Mouse (Mus musculus) adrenal gland, adult (tissue): ENCODE data around the gene Slx1b.
A peak's percentile ranks its signal among the peaks of the same experiment; 100 is the strongest.

Experiments
- DNase-seq, 2 experiments: peaks; one replicate each; pipeline ENCODE4 v3.0.0; 2022 to 2023; ENCODE audit warnings: low spot score in 1 of 2; ENCODE audit not compliant: inconsistent age in 2 of 2

Slx1b gene

GRCm38 (mm10) chr7:126678545-126679341 is 16.8 kb downstream of the Slx1b start:
- no peak for DNase-seq

GRCm38 (mm10) chr7:126676631-126677220 is 18.9 kb downstream of the Slx1b start:
- peak in 1 of 2 experiments; percentile 34 for DNase-seq

GRCm38 (mm10) chr7:126676207-126676606 is 19.4 kb downstream of the Slx1b start, which contains the start of gene Sult1a1:
Gene Sult1a1 (minus strand): TSS chr7:126676432.
- DNase-seq: peak; percentile 63 to 79

GRCm38 (mm10) chr7:126675104-126675503 is 20.5 kb downstream of the Slx1b start:
- peak in 1 of 2 experiments; percentile 38 for DNase-seq

GRCm38 (mm10) chr7:126672111-126672510 is 23.5 kb downstream of the Slx1b start:
- no peak for DNase-seq

GRCm38 (mm10) chr7:126670152-126670551 is 25.4 kb downstream of the Slx1b start:
- no peak for DNase-seq

- DNase-seq: peak in 1 of 2 experiments; percentile 47
These were observed 27.1 kb downstream of the Slx1b start for GRCm38 (mm10) chr7:126668452-126668851.

DNA sequence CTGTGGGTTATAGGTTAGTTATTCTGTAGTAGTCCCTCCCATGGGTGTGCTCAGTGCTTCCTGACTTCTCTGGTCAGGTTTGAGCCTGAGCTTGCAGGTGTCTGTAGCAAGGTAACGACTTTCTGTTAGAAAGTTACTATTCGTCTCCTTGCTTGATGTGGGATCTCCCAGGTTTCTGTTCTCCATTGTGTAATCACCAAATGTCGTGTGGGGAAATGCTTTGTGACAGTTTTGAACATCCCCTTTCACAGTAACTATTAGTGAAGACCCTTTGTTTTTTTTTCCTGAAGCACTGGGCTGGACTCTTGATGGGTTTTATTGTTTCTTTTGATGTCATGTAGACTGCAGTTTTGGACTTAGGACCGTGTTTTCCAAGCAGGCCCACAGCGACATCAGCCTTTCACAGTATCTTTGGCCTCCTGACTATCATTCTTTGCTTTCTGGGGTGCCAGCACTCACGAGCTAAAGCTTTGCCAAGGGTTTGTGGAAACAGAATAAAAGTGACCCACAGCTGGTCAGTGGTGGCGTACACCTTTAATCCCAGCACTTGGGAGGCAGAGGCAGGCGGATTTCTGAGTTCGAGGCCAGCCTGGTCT is 28.0 kb downstream of the Slx1b start:
- DNase-seq: peak in 1 of 2 experiments; percentile 44

GRCm38 (mm10) chr7:126665269-126665668 is 30.3 kb downstream of the Slx1b start:
- peak; percentile 48 to 85 for DNase-seq

GRCm38 (mm10) chr7:126663646-126664045 is 31.9 kb downstream of the Slx1b start:
- no peak for DNase-seq

DNA sequence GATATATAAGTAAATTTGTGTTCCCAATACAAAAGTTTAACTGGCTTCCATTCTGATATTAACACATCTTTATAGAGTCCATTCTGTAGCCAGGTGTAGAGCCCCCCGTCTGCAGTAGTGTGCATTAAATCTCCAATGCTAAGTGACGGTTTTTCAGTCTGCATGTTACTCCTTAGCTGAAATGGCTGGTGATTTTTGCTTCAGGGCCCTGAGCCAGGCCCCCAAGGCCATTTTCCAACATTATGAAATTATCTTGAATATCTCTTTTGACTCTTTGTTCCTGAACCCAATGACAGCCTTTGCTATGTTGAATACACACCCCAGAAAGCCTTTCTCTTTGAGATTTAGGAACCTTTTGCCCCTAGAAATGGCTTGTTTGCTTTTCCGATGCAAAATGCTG is 35.8 kb downstream of the Slx1b start:
- peak in 1 of 2 experiments; percentile 77 for DNase-seq

GRCm38 (mm10) chr7:126657522-126657921 is 38.1 kb downstream of the Slx1b start:
- no peak for DNase-seq

GRCm38 (mm10) chr7:126655695-126656094 is 39.9 kb downstream of the Slx1b start:
- peak in 1 of 2 experiments; percentile 35 for DNase-seq

DNA sequence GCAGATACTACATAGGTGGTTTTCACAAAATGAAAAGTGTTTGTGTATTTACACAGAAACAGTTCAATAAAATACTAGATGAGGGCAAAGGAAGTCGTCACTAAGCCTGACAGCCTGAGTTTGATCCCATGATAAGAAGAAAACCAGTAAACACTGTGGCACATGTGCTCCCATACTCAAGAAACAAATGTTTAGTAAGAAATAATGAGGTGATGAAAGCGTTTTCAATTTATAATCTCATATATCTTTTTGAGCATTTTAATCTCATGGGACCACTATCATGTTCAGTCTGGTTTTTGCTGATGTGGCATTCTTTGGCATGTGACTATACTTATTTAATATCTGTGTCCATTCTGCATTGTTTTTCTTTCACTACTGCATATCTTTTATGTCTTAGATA is 41.6 kb downstream of the Slx1b start:
- no peak for DNase-seq

GRCm38 (mm10) chr7:126650852-126651251 is 44.7 kb downstream of the Slx1b start:
- no peak for DNase-seq

GRCm38 (mm10) chr7:126649231-126650051 is 46.1 kb downstream of the Slx1b start, which contains the start of gene Sgf29:
Gene Sgf29 (plus strand): TSS chr7:126649309.
- peak; percentile 95 to 99 for DNase-seq

DNA sequence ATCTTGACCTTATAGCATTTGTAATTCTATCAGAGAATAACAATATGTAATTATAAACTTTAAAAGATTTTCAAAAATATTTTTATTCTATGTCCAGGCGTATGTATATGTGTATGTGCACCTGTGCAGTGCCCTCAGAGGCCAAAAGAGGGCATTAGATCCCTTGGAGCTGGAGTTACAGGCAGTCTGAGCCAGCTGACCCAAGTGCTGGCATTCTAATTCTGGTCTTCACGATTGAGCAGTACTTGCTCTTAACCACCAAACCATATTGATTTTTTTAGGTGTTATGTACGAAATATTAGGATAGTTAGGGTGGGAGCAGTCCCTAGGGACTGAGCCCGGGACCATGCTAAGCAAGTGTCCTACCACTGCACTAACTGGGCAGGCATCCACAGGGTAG is 47.1 kb downstream of the Slx1b start:
- DNase-seq: peak in 1 of 2 experiments; percentile 18

- DNase-seq: no peak
These were observed 49.9 kb downstream of the Slx1b start for GRCm38 (mm10) chr7:126645708-126646107.

DNA sequence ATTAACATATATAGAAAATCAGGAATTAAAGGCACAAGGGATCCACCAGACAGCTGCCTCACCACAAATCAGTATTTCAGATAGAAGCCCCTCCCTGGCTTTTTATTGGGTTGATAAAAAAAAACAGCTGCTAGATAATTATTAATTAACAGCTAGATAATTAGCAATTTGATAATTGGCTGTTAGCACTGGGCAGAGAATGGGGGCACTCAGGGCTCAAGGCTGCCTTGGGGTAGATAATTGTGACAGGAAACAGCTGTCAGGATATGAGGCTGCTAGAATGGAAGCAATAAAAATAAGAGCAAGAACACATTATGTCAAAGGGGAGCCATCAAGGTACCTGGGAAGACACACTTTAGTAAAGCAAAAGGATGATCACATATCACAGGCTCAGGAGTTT is 50.7 kb downstream of the Slx1b start:
- no peak for DNase-seq

DNA sequence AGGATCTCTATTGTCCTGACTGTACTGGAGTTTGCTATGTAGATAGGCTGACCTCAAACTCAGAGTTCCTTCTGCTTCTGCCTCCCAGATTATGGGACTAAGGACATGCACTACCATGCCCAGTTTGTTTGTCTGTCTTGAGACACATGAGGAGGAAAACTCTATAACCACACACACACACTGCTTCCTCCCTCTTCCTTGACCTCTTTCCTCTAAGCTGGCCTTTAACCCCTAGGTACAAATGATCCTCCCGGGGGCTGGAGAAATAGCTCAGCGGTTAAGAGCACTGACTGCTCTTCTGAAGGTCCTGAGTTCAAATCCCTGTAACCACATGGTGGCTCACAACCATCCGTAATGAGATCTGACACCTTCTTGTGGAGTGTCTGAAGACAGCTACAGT is 51.2 kb downstream of the Slx1b start:
- DNase-seq: no peak

DNA sequence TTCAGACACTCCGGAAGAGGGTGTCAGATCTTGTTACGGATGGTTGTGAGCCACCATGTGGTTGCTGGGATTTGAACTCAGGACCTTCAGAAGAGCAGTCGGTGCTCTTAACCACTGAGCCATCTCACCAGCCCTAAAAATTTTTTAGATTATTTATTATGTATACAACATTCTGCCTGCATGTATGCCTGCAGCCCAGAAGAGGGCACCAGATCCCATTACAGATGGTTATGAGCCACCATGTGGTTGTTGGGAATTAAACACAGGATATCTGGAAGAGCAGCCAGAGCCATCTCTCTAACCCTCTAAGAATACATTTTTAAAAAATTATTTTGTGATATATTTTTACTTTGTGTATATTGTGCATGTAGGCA is 52.4 kb downstream of the Slx1b start:
- DNase-seq: peak; percentile 48 to 84
